Mouse (Mus musculus) NIH3T3 (cell line): ENCODE measurements at regions not wholly inside any gene's neighbourhood (a gene's known extent, or its start where the extent isn't known, plus 50 kb on each side); places are given as distances from the start of the nearest gene placed in this dataset.

Experiments
- DNase-seq: peaks from one replicate; pipeline ENCODE4 v3.0.0-alpha.2; 2012; ENCODE audit warnings: low read depth

GRCm38 (mm10) chr10:120616406-120617015 is 140.2 kb upstream of the Hmga2 start:
- peak; percentile 64 for DNase-seq

- DNase-seq, result no peak
These were observed 136.1 kb upstream of the Hmga2 start for GRCm38 (mm10) chr10:120612351-120612750.

- peak; percentile 72 for DNase-seq
These were observed 133.8 kb upstream of the Hmga2 start for GRCm38 (mm10) chr10:120610076-120610475.

- DNase-seq, result no peak
These were observed 128.2 kb upstream of the Hmga2 start for GRCm38 (mm10) chr10:120604506-120604905.

- DNase-seq, result peak; percentile 43
These were observed 126.9 kb upstream of the Hmga2 start for GRCm38 (mm10) chr10:120603167-120603566.

GRCm38 (mm10) chr10:120600735-120601134 is 124.5 kb upstream of the Hmga2 start:
- DNase-seq, result no peak

GRCm38 (mm10) chr10:120599551-120599950 is 123.3 kb upstream of the Hmga2 start:
- DNase-seq, result no peak

- no peak for DNase-seq
These were observed 121.1 kb upstream of the Hmga2 start for GRCm38 (mm10) chr10:120597320-120597887.

GRCm38 (mm10) chr10:120595145-120595544 is 118.9 kb upstream of the Hmga2 start:
- no peak for DNase-seq

GRCm38 (mm10) chr10:120593876-120594275 is 117.6 kb upstream of the Hmga2 start:
- DNase-seq, result no peak

- no peak for DNase-seq
These were observed 113.4 kb upstream of the Hmga2 start for GRCm38 (mm10) chr10:120589659-120590058.

GRCm38 (mm10) chr10:120587854-120588633 is 111.8 kb upstream of the Hmga2 start:
- DNase-seq, result no peak

GRCm38 (mm10) chr10:120587179-120587578 is 110.9 kb upstream of the Hmga2 start:
- peak; percentile 75 for DNase-seq

- DNase-seq, result peak; percentile 86
These were observed 106.2 kb upstream of the Hmga2 start for GRCm38 (mm10) chr10:120582497-120582896.

- no peak for DNase-seq
These were observed 105.3 kb upstream of the Hmga2 start for GRCm38 (mm10) chr10:120581547-120581946.

GRCm38 (mm10) chr10:120576886-120577285 is 100.6 kb upstream of the Hmga2 start:
- peak; percentile 58 for DNase-seq

GRCm38 (mm10) chr10:120576148-120576547 is 99.9 kb upstream of the Hmga2 start:
- DNase-seq, result no peak

- DNase-seq, result no peak
These were observed 95.1 kb upstream of the Hmga2 start for GRCm38 (mm10) chr10:120571340-120571739.

GRCm38 (mm10) chr10:120565992-120566391 is 89.7 kb upstream of the Hmga2 start:
- no peak for DNase-seq

- no peak for DNase-seq
These were observed 88.6 kb upstream of the Hmga2 start for GRCm38 (mm10) chr10:120564859-120565258.

GRCm38 (mm10) chr10:120563926-120564325 is 87.7 kb upstream of the Hmga2 start:
- peak; percentile 33 for DNase-seq

- DNase-seq, result no peak
These were observed 85.6 kb upstream of the Hmga2 start for GRCm38 (mm10) chr10:120561821-120562220.

- DNase-seq, result no peak
These were observed 81.7 kb upstream of the Hmga2 start for GRCm38 (mm10) chr10:120557850-120558447.
